Mouse (Mus musculus) heart, embryonic 14.5 days (tissue): ENCODE measurements around the gene Znrd1. TPM values are rescaled to one million over a fixed set of nuclear protein-coding genes. Genes with fewer than 3 reads are reported as not detected.
A peak's percentile ranks its signal among the peaks of the same experiment; 100 is the strongest.

Experiments used
- ATAC-seq: fragments of 200-750 bp; cut with Nextera tagmentation; 2 replicates; pipeline ENCODE4 v1.8.0; 2017; ENCODE audit warnings: low read depth, moderate TSS enrichment; ENCODE audit not compliant: insufficient number of reproducible peaks, insufficient read depth, low FRiP score
- H3K27ac ChIP-seq, 2 experiments: fragments of 200-500 bp in 1 of 2; fragments of 300-500 bp in 1 of 2; sonication (generic) in 1 of 2; replicated peaks in 1 of 2; 2 replicates each; pipeline ENCODE4 v1.5.1; 2012 to 2014; ENCODE audit warnings: low read depth in 2 of 2, low read length in 2 of 2, control low read depth in 1 of 2, mild to moderate bottlenecking in 1 of 2, mixed read lengths in 1 of 2; ENCODE audit not compliant: control insufficient read depth in 1 of 2, insufficient read depth in 1 of 2
- H3K27me3 ChIP-seq: fragments of 300-500 bp; sonication (generic); 2 replicates; pipeline ENCODE4 v1.6.1; 2014; ENCODE audit warnings: mild to moderate bottlenecking, low read length, control low read depth; ENCODE audit not compliant: control insufficient read depth, insufficient read depth
- H3K36me3 ChIP-seq: fragments of 300-500 bp; sonication (generic); 2 replicates; pipeline ENCODE4 v1.6.1; 2014; ENCODE audit warnings: mild to moderate bottlenecking, control low read depth, low read length, mixed read lengths; ENCODE audit not compliant: control insufficient read depth, insufficient read depth
- H3K4me1 ChIP-seq, 2 experiments: fragments of 200-500 bp in 1 of 2; fragments of 300-500 bp in 1 of 2; sonication (generic) in 1 of 2; 2 replicates each; pipeline ENCODE4 v1.6.1; 2012 to 2014; ENCODE audit warnings: low read length in 2 of 2, control low read depth in 1 of 2, mixed read lengths in 1 of 2; ENCODE audit not compliant: control insufficient read depth in 2 of 2, insufficient read depth in 2 of 2
- H3K4me2 ChIP-seq: fragments of 300-500 bp; sonication (generic); 2 replicates; pipeline ENCODE4 v1.6.1; 2014; ENCODE audit warnings: mild to moderate bottlenecking, low read length
- H3K4me3 ChIP-seq, 2 experiments: fragments of 200-500 bp in 1 of 2; fragments of 300-500 bp in 1 of 2; sonication (generic) in 1 of 2; 2 replicates each; pipeline ENCODE4 v1.5.1; 2012 to 2014; ENCODE audit warnings: low read length in 2 of 2, mild to moderate bottlenecking in 2 of 2, control low read depth in 1 of 2, low read depth in 1 of 2, moderate library complexity in 1 of 2; ENCODE audit not compliant: control insufficient read depth in 1 of 2, insufficient read depth in 1 of 2
- H3K9ac ChIP-seq: fragments of 300-500 bp; sonication (generic); 2 replicates; pipeline ENCODE4 v1.6.1; 2014; ENCODE audit warnings: mild to moderate bottlenecking, low read length
- H3K9me3 ChIP-seq: fragments of 300-500 bp; sonication (generic); 2 replicates; pipeline ENCODE4 v1.6.1; 2016; ENCODE audit warnings: low read length, control low read depth; ENCODE audit not compliant: control insufficient read depth
- WGBS: fragments of 180-500 bp; shearing (Covaris S2); extraction: QIAGEN DNeasy Blood & Tissue Kit; methylation state at CpG from one replicate; pipeline ENCODE4 v1.1.7; 2014; 5-methylcytosine and 5-hydroxymethylcytosine counted together
- polyA plus RNA-seq: library from polyadenylated mRNA; unstranded; fragments of >200 nt; fragmentation: Nextera tagmentation; extraction: Ambion mirVana; gene quantifications from 2 replicates; pipeline ENCODE4 v1.2.1, GENCODE M21; 2014

Znrd1 gene
- polyA plus RNA-seq, 1 experiment from 2014 or later = 42.0 TPM

DNA sequence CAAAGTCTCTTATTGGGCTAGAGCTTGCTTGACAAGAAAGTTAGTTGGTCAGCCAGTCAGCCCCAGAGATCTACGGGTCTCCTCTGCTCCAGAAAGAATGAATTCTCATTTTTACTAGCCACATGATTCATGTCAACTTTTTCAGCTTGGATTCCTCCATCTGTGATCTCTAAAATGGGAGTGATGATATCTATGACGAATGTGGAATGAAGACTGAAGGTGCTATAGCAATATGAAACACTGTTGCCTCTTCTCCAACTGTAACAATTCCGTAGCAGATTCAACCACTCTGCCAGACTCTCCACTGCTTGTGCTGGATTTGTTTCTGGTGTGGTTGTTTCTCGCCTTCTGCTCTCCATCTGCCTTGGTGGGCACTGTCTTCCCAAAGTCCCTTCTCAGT is 27.2 kb downstream of the Znrd1 start:
- H3K27me3 ChIP-seq = 0 out of 2 replicates have a peak, but pooled peaks cover 5% of the 10 kb centered on the region
- 64% methylated on average over 4 of the region's 4 CpGs for WGBS
- H3K4me1 ChIP-seq = peaks cover 0 to 4% of the 10 kb centered on the region in 2 experiments; a peak in 2 of 4 replicates
- H3K27ac ChIP-seq = no peak overlapping the region
- H3K4me2 ChIP-seq = no peak overlapping the region
- ATAC-seq = no peak
- H3K4me3 ChIP-seq = no peak overlapping the region
- no peak overlapping the region for H3K9ac ChIP-seq
- H3K9me3 ChIP-seq = no peaks in the 10 kb centered on the region
- no peaks in the 10 kb centered on the region for H3K36me3 ChIP-seq

- Histone ChIP-seq H3K9ac (no peak overlapping the region), H3K27me3 (0 out of 2 replicates have a peak, but pooled peaks cover 5% of the 10 kb centered on the region), H3K27ac (0 out of 4 replicates have a peak overlapping the region, but pooled peaks of 1 of the 2 experiments have one; percentile 6), H3K36me3 (no peaks in the 10 kb centered on the region), H3K4me2 (no peak overlapping the region), H3K4me3 (no peak overlapping the region), H3K9me3 (no peaks in the 10 kb centered on the region), H3K4me1 (peaks cover 0 to 4% of the 10 kb centered on the region in 2 experiments; a peak in 2 of 4 replicates)
- 65% methylated on average over 6 of the region's 6 CpGs for WGBS
- no peak for ATAC-seq
Observed at GRCm38 (mm10) chr17:36930233-36930632, 28.1 kb downstream of the Znrd1 start.

- peaks cover 0 to 4% of the 10 kb centered on the region in 2 experiments; a peak in 2 of 4 replicates for H3K4me1 ChIP-seq
- 0 out of 2 replicates have a peak, but pooled peaks cover 4% of the 10 kb centered on the region for H3K27me3 ChIP-seq
- 0 out of 4 replicates have a peak overlapping the region, but pooled peaks of 1 of the 2 experiments have one; percentile 6 for H3K27ac ChIP-seq
- no peak overlapping the region for H3K4me2 ChIP-seq
- no peaks in the 10 kb centered on the region for H3K9me3 ChIP-seq
- no peak for ATAC-seq
- WGBS = 69% methylated on average over 12 of the region's 12 CpGs
- no peaks in the 10 kb centered on the region for H3K36me3 ChIP-seq
- H3K9ac ChIP-seq = no peak overlapping the region
- H3K4me3 ChIP-seq = no peak overlapping the region
Observed at GRCm38 (mm10) chr17:36929236-36929932, 29.0 kb downstream of the Znrd1 start.

DNA sequence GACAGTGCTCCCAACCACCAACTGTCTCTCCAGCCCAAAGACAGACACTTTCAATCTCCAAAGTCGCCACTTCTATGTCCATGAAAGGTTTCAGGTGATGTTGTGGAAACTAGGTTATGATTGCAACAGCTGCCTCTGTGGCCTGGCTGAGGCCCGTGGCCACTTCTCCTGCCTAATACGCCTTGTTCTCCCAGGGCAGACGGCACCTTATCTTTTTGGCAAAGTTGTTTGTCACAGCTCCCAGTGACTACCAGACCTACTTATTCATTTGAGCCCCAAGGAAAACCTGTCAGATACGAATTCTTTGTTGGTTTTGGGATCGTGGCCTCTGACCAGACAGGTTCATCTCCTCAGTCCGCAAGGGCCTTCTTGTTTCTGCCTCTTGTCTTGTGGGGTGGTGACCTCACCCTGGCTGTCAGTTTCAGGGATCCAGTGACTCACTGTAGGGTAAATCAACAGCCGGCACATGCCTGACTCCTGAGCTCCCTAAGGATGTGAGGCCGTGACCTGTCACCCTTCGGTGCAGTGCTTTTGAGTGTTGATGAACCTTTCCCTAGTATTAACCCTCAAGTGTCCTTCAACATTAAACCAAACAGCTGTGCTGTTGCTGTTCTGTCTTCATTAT is 30.8 kb downstream of the Znrd1 start:
- H3K27me3 ChIP-seq = no peaks in the 10 kb centered on the region
- peaks cover 0 to 4% of the 10 kb centered on the region in 2 experiments; a peak in 2 of 4 replicates for H3K4me1 ChIP-seq
- no peak for ATAC-seq
- 26% methylated on average over 10 of the region's 10 CpGs for WGBS
- no peak overlapping the region for H3K9ac ChIP-seq
- no peak overlapping the region for H3K4me3 ChIP-seq
- no peaks in the 10 kb centered on the region for H3K36me3 ChIP-seq
- H3K9me3 ChIP-seq = no peaks in the 10 kb centered on the region
- no peak overlapping the region for H3K27ac ChIP-seq
- H3K4me2 ChIP-seq = no peak overlapping the region

- Histone ChIP-seq H3K9me3 (no peaks in the 10 kb centered on the region), H3K36me3 (no peaks in the 10 kb centered on the region), H3K4me3 (no peak overlapping the region), H3K4me2 (no peak overlapping the region), H3K9ac (no peak overlapping the region), H3K27me3 (no peaks in the 10 kb centered on the region), H3K27ac (no peak overlapping the region), H3K4me1 (no peaks in the 10 kb centered on the region)
- WGBS = 46% methylated on average over 4 of the region's 4 CpGs
- no peak for ATAC-seq
Observed at GRCm38 (mm10) chr17:36923491-36923890, 34.9 kb downstream of the Znrd1 start.

- Histone ChIP-seq H3K4me3 (no peak overlapping the region), H3K27me3 (no peaks in the 10 kb centered on the region), H3K4me1 (no peaks in the 10 kb centered on the region), H3K27ac (no peak overlapping the region), H3K36me3 (no peaks in the 10 kb centered on the region), H3K9ac (no peak overlapping the region), H3K4me2 (no peak overlapping the region), H3K9me3 (no peaks in the 10 kb centered on the region)
- no peak for ATAC-seq
- 76% methylated on average over 4 of the region's 4 CpGs for WGBS
Observed at GRCm38 (mm10) chr17:36922715-36923114, 35.6 kb downstream of the Znrd1 start.

DNA sequence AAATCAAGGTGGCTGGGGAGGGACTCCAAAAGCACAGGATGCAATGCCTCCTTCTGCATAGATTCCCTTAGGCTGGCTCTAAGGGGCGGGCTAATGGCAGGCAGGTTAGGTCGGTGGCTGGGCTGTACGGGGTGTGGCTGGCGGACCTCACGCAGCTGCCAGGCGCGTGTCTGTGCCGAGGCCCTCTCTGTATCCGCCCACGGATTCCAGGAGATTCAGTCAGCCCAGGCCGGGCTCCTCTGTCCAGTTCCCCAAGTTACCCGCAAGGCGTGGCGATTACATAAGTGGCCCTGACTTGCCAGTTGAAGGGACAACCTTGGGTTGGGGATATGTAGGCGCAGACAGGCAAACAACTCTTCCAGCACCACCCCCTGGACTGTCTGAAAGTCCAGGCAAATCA is 38.1 kb downstream of the Znrd1 start:
- Histone ChIP-seq H3K4me3 (no peak overlapping the region), H3K36me3 (no peaks in the 10 kb centered on the region), H3K27me3 (no peaks in the 10 kb centered on the region), H3K9me3 (no peaks in the 10 kb centered on the region), H3K27ac (no peak overlapping the region), H3K4me2 (no peak overlapping the region), H3K9ac (no peak overlapping the region), H3K4me1 (no peaks in the 10 kb centered on the region)
- no peak for ATAC-seq
- 38% methylated on average over 15 of the region's 15 CpGs for WGBS
